Mouse (Mus musculus) forelimb bud, embryonic 11.5 days (tissue): ENCODE data around the gene Naa25.

ENCODE experiments used
- DNase-seq: peaks from one replicate; pipeline ENCODE4 v3.0.0-alpha.2; 2012; ENCODE audit warnings: low read depth, low spot score

The Naa25 gene

GRCm38 (mm10) chr5:121397187-121398145 lies at the start of gene Naa25:
Naa25 (plus strand) TSS chr5:121397936.
- peak; percentile 98 for DNase-seq

GRCm38 (mm10) chr5:121359229-121359628 lies 38.5 kb upstream of the Naa25 start:
- no peak for DNase-seq

- no peak for DNase-seq
Observed at GRCm38 (mm10) chr5:121361696-121362095, 36.0 kb upstream of the Naa25 start.

GRCm38 (mm10) chr5:121363441-121363840 lies 34.3 kb upstream of the Naa25 start:
- DNase-seq, result no peak

- no peak for DNase-seq
Observed at GRCm38 (mm10) chr5:121366449-121367225, 31.1 kb upstream of the Naa25 start.

- no peak for DNase-seq
Observed at GRCm38 (mm10) chr5:121367255-121367654, 30.5 kb upstream of the Naa25 start.

GRCm38 (mm10) chr5:121371712-121372111 lies 26.0 kb upstream of the Naa25 start:
- no peak for DNase-seq

GRCm38 (mm10) chr5:121374790-121375189 lies 22.9 kb upstream of the Naa25 start:
- DNase-seq, result no peak

GRCm38 (mm10) chr5:121376972-121377371 lies 20.8 kb upstream of the Naa25 start:
- DNase-seq, result peak; percentile 31

GRCm38 (mm10) chr5:121378678-121379256 lies 19.0 kb upstream of the Naa25 start:
- no peak for DNase-seq

- no peak for DNase-seq
Observed at GRCm38 (mm10) chr5:121380692-121381091, 17.0 kb upstream of the Naa25 start.

GRCm38 (mm10) chr5:121383857-121384756 lies 13.6 kb upstream of the Naa25 start:
- DNase-seq, result no peak

GRCm38 (mm10) chr5:121384757-121385460 lies 12.8 kb upstream of the Naa25 start:
- peak; percentile 40 for DNase-seq

- DNase-seq, result peak; percentile 90
Observed at GRCm38 (mm10) chr5:121385461-121386119, 12.1 kb upstream of the Naa25 start, which contains the start of gene Trafd1. Trafd1 (minus strand) TSS chr5:121385632.

GRCm38 (mm10) chr5:121386120-121386909 lies 11.4 kb upstream of the Naa25 start:
- DNase-seq, result no peak

- DNase-seq, result no peak
Observed at GRCm38 (mm10) chr5:121387126-121387525, 10.6 kb upstream of the Naa25 start.

- DNase-seq, result no peak
Observed at GRCm38 (mm10) chr5:121389106-121389505, 8.6 kb upstream of the Naa25 start.

- no peak for DNase-seq
Observed at GRCm38 (mm10) chr5:121389691-121390090, 8.0 kb upstream of the Naa25 start.
